Mouse (Mus musculus): ENCODE results near the gene Sult1b1. TPM values are rescaled to one million over a fixed set of nuclear protein-coding genes. Genes with fewer than 3 reads are reported as not detected.
"Not testable (repeated sequence)": the region's sequence is repeated elsewhere in the genome, so short reads cannot be mapped to it uniquely, and the experiment has no call there.

The Sult1b1 gene
- total RNA-seq (2021) = not detected

DNA sequence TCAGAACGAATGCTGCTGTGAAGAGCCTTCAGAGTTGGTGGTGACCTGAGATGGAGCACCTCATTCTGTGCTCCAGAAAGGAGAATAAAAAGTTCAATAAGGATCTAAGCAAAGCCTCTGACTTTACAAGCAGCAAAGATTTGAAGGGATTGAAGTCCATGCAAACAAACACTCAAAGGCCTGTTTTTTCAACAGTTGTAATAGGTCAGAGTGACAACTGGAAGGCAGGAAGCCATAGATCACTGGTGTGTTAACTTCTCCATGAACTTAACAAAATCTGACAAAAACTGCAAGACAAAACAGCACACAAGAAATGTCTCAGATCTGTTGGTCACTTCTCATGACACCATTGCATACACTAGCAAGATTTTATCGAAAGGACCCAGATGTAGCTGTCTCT lies at the start of gene Sult1b1:
Gene Sult1b1 (minus strand): TSS at position 85 of the 400 bp plus-strand sequence.
- no peak for DNase-seq

DNA sequence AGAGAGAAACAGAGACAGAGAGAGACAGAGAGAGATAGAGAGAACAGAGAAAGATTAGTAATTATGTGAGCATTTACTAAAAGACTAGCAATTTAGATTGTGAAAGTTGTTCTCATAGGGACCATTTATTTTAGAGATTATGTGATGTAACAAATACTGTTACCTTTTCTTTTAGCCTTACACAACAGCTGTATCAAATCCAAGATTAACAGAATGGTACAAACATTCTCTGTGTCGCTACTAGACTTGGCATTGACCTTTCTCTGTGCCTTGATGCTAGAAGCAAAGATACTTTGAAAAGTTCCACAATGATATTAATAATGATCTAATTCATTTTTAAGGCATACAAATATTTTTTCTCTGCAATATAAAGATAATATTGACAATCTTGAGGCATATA lies 42.4 kb upstream of the Sult1b1 start:
- no peak for DNase-seq

DNA sequence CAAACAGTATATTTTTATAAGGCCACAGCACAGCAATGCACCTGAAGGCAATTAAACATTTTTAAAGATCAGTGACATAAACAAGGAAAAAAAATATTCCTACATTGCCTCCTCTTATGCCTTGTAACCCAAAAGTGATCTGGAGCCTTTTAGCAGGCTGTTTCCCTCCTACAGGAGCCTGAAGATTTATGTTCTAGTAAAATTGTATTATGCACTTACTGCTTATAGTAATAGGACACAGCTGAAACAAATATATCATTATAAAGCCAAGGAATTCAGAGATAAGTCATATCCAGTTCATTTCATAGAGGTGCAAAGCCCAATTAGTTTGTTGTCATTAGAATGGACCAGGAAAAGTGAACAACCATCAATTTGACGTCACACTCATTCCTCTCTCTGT lies 36.2 kb upstream of the Sult1b1 start:
- no peak for DNase-seq

DNA sequence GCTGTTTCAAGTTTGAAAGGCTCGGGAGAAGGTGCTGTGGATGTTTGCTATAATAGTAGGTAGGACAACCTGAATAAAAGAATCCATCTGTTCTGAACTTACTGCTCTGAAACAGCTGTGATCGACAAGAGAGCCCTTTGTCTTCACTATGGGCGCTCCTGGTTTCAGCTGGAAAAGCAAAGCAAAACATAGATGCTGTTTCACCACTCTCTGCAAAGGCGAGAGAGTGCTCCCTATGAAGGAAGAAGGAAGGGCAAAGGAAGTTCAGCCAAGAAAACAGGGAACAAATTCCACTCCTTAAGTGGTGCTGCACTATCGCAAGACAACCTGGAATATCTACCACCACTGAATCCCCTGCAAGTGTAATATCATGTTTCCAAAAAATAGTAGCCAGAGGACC lies 35.5 kb upstream of the Sult1b1 start:
- no peak for DNase-seq

DNA sequence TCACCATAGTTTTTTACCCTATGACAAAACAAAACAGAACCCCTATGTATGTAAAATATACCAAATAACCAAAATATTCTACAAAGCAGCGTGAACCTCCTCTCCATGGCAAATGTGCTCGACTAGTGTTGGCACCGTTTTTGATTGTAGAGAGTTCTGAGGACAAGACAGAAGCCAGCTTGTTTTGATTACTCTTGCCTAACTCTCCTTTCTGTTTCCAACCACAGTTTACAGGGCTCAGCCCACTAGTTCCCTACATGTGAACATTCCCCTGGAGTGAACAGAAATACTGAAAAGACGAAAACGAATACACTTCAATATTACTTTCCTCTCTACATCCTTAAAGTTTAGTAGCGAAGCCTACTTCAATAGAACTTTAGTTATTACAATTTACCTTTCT lies 34.8 kb upstream of the Sult1b1 start:
- no peak for DNase-seq

DNA sequence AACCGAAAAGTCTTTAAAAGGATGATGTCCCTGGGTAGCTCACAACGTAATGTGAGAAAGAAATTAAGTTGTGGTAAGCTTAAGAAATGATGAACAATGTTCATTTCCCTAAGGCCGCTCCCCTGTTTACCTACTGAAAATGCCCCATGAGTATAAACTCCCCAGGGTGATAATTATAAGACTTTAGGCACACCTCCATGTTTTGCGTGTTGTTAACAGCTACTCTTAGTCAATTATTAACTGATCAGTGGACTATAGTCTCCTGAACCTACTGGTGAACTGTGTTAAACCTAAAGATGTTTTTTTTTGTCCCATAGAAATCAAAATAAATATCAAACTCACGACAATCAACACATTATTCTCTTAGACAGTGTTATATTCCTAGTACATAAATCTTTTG lies 30.9 kb upstream of the Sult1b1 start, which contains the start of gene Sult1d1:
Gene Sult1d1 (minus strand): TSS at position 183 of the 400 bp plus-strand sequence.
- DNase-seq = no peak

DNA sequence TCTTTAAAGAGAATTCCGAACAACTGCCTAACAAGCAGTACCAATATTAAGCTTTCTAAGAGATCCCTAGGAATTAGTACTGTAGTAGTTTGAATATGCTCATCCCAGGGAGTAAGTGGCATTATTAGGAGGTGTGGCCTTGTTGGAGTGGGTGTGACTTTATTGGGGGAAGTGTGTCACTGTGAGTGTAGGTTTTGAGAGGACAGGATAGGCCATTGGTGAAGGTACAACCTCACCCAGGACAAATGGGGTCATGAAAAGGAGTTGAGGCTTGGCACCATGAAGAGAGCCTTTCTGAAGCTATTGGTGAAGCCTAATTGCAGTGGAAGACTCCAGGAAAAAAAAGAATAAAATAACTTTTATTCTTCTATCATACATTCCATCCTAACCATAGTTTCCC lies 29.3 kb upstream of the Sult1b1 start:
- no peak for DNase-seq

DNA sequence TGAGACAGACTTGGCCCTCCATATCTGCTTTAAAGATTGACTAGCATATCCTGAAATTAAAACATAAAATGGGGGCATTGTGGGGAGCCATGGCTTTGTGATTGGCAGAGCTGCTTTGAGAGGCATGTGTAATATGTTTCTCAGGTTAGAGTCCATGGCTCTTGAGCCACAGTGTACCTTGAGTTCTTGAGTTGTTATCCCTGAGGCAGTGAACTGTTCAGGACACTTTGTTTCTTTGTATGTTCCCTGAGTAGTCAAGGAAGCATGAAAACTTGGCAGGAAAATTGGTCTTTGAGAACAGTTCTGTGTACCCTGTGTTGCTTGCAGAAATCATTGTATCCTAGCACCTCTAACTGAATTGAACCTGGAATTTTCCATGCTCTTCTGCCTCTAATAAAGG lies 25.0 kb upstream of the Sult1b1 start:
- DNase-seq = no peak

DNA sequence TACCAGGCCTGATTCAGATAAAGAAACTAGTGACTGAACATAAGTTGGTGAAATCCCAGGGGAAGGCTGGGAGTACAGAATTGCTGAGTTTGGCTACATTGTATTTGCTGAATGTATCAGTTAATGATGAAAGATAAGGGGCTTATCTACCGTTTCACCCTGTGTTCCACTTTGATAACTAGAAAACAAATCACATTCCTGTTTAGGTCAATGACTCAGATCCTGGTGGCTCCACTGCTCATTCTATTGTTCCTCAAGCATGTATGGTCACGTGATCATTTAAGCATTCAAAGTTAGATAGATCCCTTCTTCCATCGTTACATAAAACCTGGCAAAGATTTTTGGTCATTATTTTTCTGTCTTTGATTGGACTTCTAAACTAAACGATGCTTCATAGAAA lies 24.5 kb upstream of the Sult1b1 start:
- DNase-seq = no peak

DNA sequence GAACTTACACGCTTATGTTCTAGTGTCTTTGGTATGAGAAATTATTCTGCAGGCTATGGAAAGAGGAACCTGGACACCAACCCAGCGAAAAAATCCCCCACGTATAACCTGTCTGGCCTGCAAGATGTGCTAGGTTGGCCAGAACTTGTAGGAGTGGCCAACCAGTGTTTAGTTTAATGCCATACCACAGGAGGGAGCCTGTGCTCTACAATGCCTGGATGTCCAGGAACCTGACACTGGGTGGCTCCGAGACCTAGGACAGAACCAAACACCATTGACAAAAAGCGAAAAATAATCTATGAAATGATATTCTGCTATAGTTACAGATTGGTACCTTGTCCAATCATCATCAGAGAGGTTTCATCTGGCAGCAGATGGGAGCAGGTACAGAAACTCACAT lies 22.1 kb upstream of the Sult1b1 start:
- no peak for DNase-seq

DNA sequence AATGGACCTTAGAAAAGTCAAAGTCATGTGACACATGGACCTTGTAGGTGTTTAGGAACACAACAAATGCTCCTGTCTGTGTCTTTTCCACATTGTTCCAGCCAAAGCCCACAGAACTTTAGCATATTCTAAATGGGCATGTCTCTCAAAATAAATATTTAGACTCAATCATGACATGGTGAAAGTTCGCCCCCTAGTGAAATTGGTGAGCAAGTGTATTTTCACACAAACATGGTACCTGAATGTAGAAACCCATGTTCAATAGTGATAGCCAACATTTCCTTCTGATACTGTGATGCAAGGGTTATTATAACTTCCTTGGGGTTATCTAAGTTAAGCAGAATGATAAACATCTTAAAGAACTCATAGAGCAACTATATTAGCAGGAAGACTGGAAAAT lies 12.9 kb upstream of the Sult1b1 start:
- DNase-seq = no peak

DNA sequence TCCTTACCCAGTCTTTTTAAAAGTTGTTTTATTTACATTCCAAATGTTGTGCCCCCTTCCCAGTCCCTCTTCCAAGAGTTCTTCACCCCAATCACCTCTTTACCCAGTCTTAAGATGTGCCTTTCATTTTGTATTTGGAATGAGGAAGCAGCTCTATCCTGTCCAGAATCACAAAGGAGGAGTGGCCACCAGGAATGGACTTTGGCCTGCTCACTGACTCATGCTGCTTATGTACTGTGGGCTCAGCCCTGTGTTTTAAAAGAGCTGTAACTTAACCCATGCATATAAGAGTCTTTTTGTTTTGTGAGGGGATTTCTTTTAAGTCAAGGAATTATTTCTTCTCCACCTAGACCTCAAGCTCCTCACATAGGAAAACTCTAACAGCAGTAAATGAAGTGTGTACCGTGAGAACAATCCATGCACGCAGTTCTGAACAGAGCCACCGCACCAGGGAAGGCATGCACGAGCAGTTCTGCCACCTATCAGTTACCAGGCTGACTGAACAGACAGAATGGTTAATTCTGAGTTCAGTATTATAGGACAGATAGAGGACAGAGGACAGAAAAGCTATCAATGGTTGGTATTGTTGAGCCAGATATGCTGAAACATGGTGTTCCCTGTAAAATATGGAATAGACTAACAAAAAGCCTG lies 1.9 kb downstream of the Sult1b1 start:
- DNase-seq = no peak

DNA sequence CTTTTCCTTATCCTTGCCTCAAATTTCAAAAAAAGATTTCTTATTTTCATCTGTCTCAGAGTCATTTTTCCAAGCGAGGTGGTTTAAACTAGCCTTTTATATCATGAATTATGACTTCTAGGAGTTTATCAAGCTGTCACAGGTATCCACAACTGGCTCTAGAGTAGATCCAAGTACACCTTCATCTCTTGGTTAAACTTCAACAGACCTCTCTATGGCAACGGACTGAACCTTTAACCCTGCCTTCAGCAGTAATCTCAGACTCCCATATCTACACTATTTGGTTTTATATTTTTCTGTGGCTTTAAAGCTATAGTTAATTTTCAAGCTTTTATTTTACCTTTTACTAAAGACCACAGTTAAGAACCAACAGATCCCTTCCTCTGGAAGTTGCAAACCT lies 5.7 kb downstream of the Sult1b1 start:
- no peak for DNase-seq

DNA sequence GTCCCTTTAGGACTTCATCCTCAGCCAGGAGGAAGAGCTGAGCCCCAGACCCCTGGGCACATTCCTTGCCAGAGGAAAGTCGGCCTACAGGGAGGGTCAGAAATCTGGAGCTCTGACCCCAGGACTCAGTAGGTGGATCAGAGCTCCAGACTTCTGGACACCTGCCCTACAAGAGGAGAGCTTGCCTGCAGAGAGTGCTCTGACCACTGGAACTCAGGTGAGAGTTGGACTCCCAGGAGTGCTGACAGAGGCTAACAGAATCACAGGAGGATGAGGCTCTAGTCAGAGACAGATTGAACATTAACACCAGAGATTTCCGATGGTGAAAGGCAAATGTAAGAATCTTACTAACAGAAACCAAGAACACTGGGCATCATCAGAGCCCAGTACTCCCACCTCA lies 14.4 kb downstream of the Sult1b1 start:
- DNase-seq = not testable (repeated sequence)

DNA sequence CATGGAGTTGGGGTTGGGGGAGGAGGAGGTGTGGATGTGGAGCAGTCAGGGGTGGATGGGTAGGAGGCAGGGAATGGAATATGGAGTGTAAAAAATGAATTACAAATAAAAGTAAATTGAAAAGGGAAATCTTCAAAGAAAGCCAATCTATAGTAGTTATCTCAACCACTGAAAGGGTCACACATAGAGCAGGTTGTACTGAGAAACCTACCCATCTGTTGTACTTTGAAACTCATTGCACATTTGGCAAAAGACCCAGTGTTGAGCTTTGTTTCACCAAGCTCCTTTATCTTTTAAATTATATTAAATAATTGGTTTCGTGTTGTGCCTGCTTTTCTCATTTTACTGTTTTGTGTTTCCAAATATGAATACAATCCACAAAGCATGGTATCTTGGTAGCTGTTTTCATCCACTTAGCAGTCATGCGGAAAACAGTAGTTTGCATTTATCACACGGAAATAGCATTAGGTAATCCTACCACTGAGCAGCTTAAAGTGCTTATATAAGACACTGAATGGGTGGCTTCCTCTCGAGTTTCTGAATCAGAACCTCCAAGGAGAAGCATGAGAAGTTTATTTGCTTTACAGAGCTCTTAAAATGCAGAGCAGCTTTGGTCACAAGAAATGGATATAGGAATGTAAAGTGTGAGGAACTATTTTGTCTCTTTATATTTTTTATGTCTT lies 32.1 kb downstream of the Sult1b1 start:
- no peak for DNase-seq

DNA sequence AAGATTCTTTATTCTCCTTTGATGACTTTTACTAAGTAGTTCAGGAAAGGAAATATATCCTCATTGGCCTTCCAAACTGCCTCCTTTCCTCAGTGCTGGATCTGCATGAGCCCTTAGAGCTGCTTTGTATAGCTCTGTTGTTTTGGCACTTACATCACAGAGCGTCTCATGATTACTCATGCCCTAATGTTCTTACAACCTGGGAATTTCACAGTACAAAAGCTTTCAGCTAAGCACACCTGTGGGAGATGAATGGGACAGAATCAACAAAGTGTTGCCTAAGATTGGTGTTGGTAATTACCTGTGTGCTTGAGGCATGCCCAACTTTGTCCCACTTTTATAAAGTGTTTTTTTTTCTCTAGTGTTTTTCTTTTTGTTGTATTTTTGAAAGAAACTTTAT lies 35.3 kb downstream of the Sult1b1 start:
- DNase-seq = no peak

DNA sequence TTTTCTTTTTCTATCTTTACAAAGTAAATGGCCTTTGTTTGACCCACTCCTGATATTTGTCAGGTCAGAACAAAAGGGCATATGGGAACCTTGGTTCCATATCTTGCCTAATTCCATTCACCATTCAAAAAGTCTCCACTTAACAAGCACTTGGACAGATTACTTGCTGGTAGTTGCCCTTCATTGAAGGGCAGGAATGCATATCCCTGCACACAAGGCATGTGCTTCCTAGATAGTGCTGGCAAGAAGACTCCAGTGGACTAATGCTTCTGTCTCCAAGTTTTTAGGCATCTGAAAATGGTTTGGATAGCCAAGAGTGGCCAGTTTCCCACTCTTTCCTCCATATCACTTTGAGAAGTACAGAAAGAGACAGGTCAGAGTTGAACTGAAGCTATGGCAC lies 38.7 kb downstream of the Sult1b1 start:
- no peak for DNase-seq

DNA sequence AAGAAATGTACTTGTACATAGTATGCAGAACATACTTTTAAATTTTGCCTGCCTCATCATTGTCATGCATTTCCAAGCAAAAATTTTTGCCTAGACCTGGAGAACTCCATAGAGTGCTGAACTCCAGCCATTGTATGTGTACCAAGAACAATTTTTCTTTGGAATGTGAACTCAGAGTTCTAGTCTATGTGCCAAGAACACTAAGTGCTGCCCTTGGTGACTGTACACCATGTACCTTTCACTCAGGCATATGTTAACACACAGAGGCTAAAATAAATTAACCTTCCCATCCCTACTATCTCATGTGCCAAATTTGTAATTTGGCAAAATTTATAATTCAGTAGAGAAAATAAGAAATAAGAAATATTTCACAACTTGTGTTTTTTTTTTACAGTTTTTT lies 39.1 kb downstream of the Sult1b1 start:
- DNase-seq = no peak

DNA sequence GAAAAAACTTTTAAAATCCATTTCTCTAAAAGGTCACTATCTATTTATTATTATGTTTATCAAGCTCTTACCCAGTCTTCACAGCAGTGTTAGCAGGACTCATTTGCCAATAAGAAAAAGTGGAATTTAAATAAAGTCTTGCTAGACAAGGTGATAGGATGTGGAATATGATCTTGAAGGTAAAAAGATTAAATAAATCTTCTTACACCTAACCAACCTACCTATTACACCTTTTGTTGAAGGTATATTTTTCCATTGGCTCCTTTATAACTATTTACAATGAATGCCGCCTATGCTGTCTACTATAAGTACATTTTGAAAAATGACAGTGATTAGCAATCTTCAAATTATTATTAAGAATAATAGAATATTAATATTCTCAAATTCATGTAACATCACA lies 47.2 kb downstream of the Sult1b1 start, which contains the start of gene Ugt2a1:
Gene Ugt2a1 (minus strand): TSS at position 101 of the 400 bp plus-strand sequence.
- no peak for DNase-seq

DNA sequence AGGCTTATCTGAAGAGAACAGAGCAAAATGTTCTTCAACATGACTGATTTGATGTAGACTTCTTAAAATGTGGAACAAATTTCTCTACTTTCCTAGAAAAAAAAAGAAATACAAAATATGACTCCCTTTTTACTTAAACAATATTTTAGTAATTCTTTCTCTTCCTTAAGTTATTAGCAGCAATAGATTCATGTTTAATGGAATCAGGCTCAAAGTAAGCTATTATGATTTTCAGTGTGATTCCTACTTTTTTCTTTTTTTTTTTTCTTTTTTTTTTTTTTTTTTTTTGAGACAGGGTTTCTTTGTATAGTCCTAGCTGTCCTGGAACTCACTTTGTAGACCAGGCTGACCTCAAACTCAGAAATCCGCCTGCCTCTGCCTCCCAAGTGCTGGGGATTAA lies 51.3 kb downstream of the Sult1b1 start, which contains the start of gene Gm43638:
Gene Gm43638 (minus strand): TSS at position 101 of the 400 bp plus-strand sequence.
- not testable (repeated sequence) for DNase-seq

DNA sequence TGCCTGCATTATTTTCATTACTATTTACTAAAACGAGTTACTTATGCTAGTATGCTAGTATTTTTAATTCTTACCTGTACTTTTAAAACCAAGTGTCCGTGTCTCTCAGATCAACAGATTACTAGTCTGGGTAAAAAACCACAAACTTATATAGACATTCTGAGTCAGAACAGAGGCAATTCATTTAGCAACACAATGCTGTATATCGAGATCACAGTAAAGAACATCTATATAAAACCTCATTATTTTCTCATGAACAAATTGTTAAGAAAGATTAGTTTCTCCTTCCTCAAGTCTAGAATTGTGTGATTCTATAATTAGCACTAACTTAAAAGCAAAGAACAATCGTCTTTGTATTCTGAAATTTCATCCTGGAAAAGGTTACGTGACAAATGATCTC lies 55.8 kb downstream of the Sult1b1 start, which contains the start of gene Ugt2a2:
Gene Ugt2a2 (minus strand): TSS at position 101 of the 400 bp plus-strand sequence.
- no peak for DNase-seq

Data from layer of hippocampus, postnatal 36 days (tissue).